Mouse (Mus musculus) regulatory T cell (primary cell): ENCODE results near the gene Cxcr3.

Experiments
- in situ Hi-C: fragments of 300-600 bp; cut with MboI, MseI; formaldehyde crosslinking; loops from one replicate; pipeline ENCODE4 v1.15.1; 2025; ENCODE audit warnings: high pct_unique_total_duplicates

The Cxcr3 gene

DNA sequence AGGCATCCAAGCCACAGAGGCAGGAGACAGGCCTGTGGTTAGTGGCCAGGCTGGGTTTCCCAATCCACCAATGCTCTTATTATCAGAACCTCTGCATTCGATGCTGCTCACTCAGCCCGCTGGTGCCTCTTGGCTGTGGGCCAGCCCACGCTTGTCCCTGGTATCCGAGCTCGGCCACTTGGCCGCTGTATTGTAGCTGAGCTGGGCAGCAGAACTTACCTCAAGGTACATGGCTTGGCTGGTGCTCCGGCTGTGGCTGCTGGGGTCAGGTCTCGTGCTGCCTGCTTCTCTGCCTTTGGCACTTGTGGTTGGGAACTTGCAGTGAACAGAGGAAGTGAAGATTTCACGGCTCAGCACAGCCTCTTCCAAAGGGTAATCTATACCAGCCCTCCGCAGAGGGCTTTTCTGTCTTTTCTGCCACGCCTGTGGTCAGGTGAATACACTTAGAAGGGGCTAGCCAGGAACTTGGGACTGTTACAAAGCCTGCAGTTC is at the start of gene Cxcr3:
TSS of gene Cxcr3 (minus strand) at position 442 of the 492 bp plus-strand sequence.
- in situ Hi-C loops = loop anchor here (5.0 kb wide), 1 partner anchor 33 kb away; no protein-coding TSS in a partner anchor

GRCm38 (mm10) chrX:101772035-101772434 is 38.0 kb upstream of the Cxcr3 start:
- in situ Hi-C loops = no loop called here

GRCm38 (mm10) chrX:101770307-101770706 is 36.2 kb upstream of the Cxcr3 start:
- in situ Hi-C loops = no loop called here

DNA sequence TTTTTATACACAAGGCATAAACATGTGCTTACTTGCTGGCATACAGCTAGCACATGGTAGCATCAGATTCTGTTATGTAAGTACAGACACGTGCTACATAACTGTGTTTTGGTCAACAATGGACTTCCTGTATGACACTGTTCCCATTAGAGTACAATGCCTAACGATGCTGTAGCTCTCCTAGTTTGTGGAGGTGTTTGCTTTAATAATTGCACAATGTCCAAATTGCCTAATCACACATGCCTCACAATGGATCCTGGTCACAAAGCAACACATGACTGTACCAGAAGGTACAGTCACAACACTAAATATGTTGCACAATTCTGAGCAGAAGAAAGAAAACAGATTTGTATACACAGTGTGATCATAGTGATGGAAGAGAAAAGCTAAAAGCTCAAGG is 35.4 kb upstream of the Cxcr3 start:
- in situ Hi-C loops = loop anchor here (5.0 kb wide), 1 partner anchor 37 kb away; the partner anchor contains the start of gene Cxcr3

DNA sequence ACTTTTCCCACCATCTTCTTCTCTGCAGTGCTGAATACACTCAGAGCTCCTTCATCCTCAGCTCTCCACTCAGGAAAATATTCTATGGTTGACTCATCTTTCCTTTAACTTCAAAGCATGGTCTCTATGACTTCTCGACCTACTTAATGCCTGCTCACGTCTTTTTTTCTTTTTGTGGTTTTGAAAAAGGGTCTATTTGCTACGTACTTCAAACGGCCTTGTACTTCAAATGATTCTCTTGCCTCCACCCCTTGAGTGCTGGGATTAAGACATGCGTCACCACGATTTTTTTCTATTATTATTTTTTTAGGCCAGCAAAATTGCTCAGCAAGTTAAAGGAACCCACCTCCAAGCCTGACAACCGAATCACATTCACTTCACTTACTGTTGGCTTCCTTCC is 33.2 kb upstream of the Cxcr3 start:
- in situ Hi-C loops = loop anchor here (5.0 kb wide), 1 partner anchor 35 kb away; the partner anchor contains the start of gene Cxcr3

DNA sequence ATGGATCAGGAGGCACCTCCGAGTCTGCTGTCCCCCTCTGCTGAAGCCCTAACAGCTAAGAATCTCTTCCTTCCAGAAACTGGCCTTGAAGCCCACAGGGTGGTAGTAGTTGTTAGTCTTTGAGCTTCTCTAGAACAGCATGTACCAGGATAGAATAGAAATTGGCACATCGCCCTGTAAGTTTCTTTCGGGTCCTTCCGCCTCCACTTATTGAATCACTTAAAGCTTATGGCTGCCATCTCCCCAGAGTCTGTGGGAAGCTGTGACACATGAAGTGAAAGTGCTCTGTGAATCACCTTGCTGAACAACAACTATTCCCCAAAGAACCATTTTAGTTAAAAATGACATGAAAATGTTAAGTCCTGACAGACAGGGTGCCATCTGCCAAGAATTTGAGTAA is 31.0 kb upstream of the Cxcr3 start:
- in situ Hi-C loops = loop anchor here (5.0 kb wide), 1 partner anchor 33 kb away; the partner anchor contains the start of gene Cxcr3

DNA sequence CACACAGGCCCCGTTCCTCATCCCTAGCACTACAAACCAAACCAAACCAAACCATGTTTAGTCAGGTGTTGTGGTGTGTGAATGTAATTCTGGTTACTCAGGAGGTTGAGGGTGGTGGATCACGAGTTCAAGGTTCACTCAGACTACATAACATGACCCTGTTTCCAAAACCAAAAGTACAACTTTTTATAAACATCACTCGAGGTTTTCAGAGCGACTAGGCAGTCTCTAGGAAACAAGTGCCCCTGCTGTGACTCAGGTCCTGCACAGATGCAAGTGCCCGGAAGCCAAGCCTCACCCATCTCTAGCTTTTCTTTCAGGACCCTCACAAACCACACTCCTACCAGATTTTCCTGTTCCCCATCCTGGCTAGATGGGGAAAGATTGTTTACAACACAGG is 30.6 kb upstream of the Cxcr3 start:
- in situ Hi-C loops = loop anchor here (5.0 kb wide), 1 partner anchor 32 kb away; the partner anchor contains the start of gene Cxcr3

DNA sequence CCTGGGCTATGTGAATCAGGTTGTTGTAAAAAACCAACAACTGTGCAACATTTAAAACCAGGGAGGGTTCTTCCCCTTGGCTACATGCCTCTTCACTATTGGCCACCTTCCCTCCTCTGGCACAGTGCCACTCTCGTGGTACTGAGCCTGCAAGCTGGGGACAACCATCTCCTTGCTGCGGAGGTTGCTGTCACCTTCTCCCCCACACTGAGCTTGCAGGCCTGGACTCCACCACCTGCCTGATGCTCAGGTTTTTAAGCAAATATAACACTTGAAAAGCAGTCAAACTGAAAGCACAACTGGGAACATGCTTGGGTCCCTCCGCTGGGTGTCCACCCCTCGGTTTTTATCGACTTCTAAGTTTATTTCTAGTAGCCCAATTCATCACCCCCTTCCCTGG is 20.4 kb upstream of the Cxcr3 start:
- in situ Hi-C loops = no loop called here

DNA sequence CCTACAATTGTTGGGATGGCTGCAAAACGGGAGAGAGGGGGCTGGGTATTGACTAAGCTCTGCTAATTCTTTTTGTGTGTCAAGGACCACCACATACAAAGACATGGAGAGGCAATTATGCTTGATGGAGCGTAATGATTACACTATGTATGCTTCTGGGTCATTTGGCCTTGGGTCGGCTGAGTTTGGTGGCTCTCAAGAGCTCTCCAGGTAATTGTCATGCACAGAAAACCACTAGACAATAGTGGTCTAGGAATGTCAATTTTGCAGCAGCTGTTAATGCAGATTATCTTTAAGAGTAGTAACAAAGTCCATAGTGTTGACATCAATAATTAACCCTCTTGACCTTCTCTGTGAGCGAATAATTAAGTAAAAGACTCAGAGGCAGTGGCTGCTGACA is 16.1 kb upstream of the Cxcr3 start:
- in situ Hi-C loops = no loop called here

DNA sequence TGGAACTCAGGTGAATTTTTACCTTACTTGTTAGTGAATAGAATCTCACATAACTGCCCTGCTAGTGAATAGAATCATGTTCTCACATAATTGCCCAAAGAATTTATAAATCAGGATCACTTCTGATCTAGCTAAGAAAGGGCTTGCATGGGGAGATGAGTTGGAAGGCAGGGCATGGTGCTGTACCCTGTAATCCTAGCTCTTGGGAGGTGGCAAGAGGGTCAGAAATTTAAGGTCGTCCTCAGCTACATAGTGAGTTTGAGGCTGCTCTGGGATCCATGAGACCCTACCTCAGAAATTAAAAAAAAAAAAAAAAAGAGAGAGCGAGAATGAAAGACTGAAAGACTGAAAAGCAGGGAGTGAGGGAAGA is 7.0 kb upstream of the Cxcr3 start:
- in situ Hi-C loops = no loop called here

GRCm38 (mm10) chrX:101740335-101741063 is 6.4 kb upstream of the Cxcr3 start:
- in situ Hi-C loops = no loop called here

GRCm38 (mm10) chrX:101737201-101737600 is 3.1 kb upstream of the Cxcr3 start:
- in situ Hi-C loops = no loop called here

GRCm38 (mm10) chrX:101734981-101735380 is 912 bp upstream of the Cxcr3 start:
- in situ Hi-C loops = loop anchor here (5.0 kb wide), 1 partner anchor 32 kb away; no protein-coding TSS in a partner anchor

- in situ Hi-C loops = loop anchor here (5.0 kb wide), 1 partner anchor 34 kb away; no protein-coding TSS in a partner anchor
Measured at GRCm38 (mm10) chrX:101733288-101733687, 781 bp downstream of the Cxcr3 start.

- in situ Hi-C loops = loop anchor here (5.0 kb wide), 1 partner anchor 35 kb away; no protein-coding TSS in a partner anchor
Measured at GRCm38 (mm10) chrX:101732644-101733043, 1.4 kb downstream of the Cxcr3 start.

GRCm38 (mm10) chrX:101730010-101730409 is 4.1 kb downstream of the Cxcr3 start:
- in situ Hi-C loops = loop anchor here (5.0 kb wide), 1 partner anchor 37 kb away; no protein-coding TSS in a partner anchor

DNA sequence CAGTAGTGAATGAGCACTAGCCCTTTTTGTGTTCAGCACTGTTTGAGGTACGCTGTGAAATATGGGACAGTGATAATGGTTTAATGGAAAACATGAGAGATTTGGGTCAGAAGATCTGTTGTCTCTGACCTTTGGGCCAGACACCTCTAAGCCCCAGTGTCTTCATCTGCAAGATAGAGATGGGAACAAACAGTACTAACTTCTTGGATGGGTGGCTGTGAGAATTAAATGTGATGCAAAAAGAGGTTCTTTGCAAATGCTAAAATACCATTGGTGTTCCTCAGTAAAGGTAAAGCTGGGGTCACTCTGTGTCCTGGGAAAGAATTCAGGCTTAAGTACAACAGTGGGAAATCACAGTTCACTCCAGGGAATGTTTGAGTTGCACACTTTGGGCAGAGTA is 13.7 kb downstream of the Cxcr3 start:
- in situ Hi-C loops = no loop called here

- in situ Hi-C loops = loop anchor here (10.0 kb wide), 1 partner anchor 230 kb away; no protein-coding TSS in a partner anchor
Measured at GRCm38 (mm10) chrX:101705111-101705510, 29.0 kb downstream of the Cxcr3 start.

- in situ Hi-C loops = no loop called here
Measured at GRCm38 (mm10) chrX:101698232-101698631, 35.8 kb downstream of the Cxcr3 start.

- in situ Hi-C loops = no loop called here
Measured at GRCm38 (mm10) chrX:101697537-101697936, 36.5 kb downstream of the Cxcr3 start.

- in situ Hi-C loops = no loop called here
Measured at GRCm38 (mm10) chrX:101695686-101696085, 38.4 kb downstream of the Cxcr3 start.
